Mouse (Mus musculus) kidney, embryonic 15.5 days (tissue): ENCODE measurements around the gene Gimap7. TPM values are rescaled to one million over a fixed set of nuclear protein-coding genes. Genes with fewer than 3 reads are reported as not detected.
A peak's percentile ranks its signal among the peaks of the same experiment; 100 is the strongest.

Source experiments
- ATAC-seq: fragments of 200-750 bp; cut with Nextera tagmentation; replicated peaks from 2 replicates; pipeline ENCODE4 v1.8.0; 2017; ENCODE audit warnings: moderate TSS enrichment; ENCODE audit not compliant: low FRiP score
- H3K27ac ChIP-seq: fragments of 300-500 bp; sonication (generic); 2 replicates; pipeline ENCODE4 v1.5.1; 2015; ENCODE audit warnings: mild to moderate bottlenecking, inconsistent platforms
- H3K27me3 ChIP-seq: fragments of 300-500 bp; sonication (generic); 2 replicates; pipeline ENCODE4 v1.6.1; 2015; ENCODE audit warnings: inconsistent platforms
- H3K36me3 ChIP-seq: fragments of 300-500 bp; sonication (generic); 2 replicates; pipeline ENCODE4 v1.6.1; 2015; ENCODE audit warnings: inconsistent platforms
- H3K4me1 ChIP-seq: fragments of 300-500 bp; sonication (generic); 2 replicates; pipeline ENCODE4 v1.6.1; 2015; ENCODE audit warnings: inconsistent platforms
- H3K4me2 ChIP-seq: fragments of 300-500 bp; sonication (generic); 2 replicates; pipeline ENCODE4 v1.6.1; 2015; ENCODE audit warnings: moderate library complexity, mild to moderate bottlenecking, inconsistent platforms
- H3K4me3 ChIP-seq: fragments of 300-500 bp; sonication (generic); replicated peaks from 2 replicates; pipeline ENCODE4 v1.5.1; 2015; ENCODE audit warnings: mild to moderate bottlenecking, inconsistent platforms
- H3K9ac ChIP-seq: fragments of 300-500 bp; sonication (generic); 2 replicates; pipeline ENCODE4 v1.6.1; 2015; ENCODE audit warnings: mild to moderate bottlenecking, inconsistent platforms
- H3K9me3 ChIP-seq: fragments of 300-500 bp; sonication (generic); replicated peaks from 2 replicates; pipeline ENCODE4 v1.6.1; 2016; ENCODE audit warnings: inconsistent platforms
- WGBS: fragments of 180-500 bp; shearing (Covaris S2); methylation state at CpG from one replicate; pipeline ENCODE4 v1.1.7; 2015; ENCODE audit warnings: mixed read lengths; 5-methylcytosine and 5-hydroxymethylcytosine counted together
- polyA plus RNA-seq: library from polyadenylated mRNA; unstranded; fragments of >200 nt; fragmentation: Nextera tagmentation; extraction: Ambion mirVana; gene quantifications from 2 replicates; pipeline ENCODE4 v1.2.1, GENCODE M21; 2015

The Gimap7 gene
- polyA plus RNA-seq, 1 experiment from 2014 or later, result not detected

- ATAC-seq, result no peak
- Histone ChIP-seq H3K27me3 (no peaks in the 10 kb centered on the region), H3K9me3 (no peaks in the 10 kb centered on the region), H3K9ac (no peak overlapping the region), H3K36me3 (no peaks in the 10 kb centered on the region), H3K4me1 (peaks cover 7% of the 10 kb centered on the region; the same call in 1 of the 2 replicates), H3K4me2 (no peak overlapping the region), H3K4me3 (no peak overlapping the region), H3K27ac (no peak overlapping the region)
- WGBS, result 83% methylated on average over 5 of the region's 5 CpGs
These were observed 9.3 kb downstream of the Gimap7 start for GRCm38 (mm10) chr6:48727761-48728160.

- no peak overlapping the region for H3K4me3 ChIP-seq
- H3K9me3 ChIP-seq, result no peaks in the 10 kb centered on the region
- no peak for ATAC-seq
- H3K4me1 ChIP-seq, result no peaks in the 10 kb centered on the region
- H3K27ac ChIP-seq, result no peak overlapping the region
- 44% methylated on average over 8 of the region's 8 CpGs for WGBS
- no peak overlapping the region for H3K4me2 ChIP-seq
- no peaks in the 10 kb centered on the region for H3K36me3 ChIP-seq
- H3K27me3 ChIP-seq, result no peaks in the 10 kb centered on the region
- no peak overlapping the region for H3K9ac ChIP-seq
These were observed 14.5 kb downstream of the Gimap7 start for GRCm38 (mm10) chr6:48732864-48733304.

- Histone ChIP-seq H3K9me3 (no peaks in the 10 kb centered on the region), H3K4me3 (no peak overlapping the region), H3K27me3 (no peaks in the 10 kb centered on the region), H3K4me1 (no peaks in the 10 kb centered on the region), H3K27ac (no peak overlapping the region), H3K4me2 (no peak overlapping the region), H3K36me3 (no peaks in the 10 kb centered on the region), H3K9ac (no peak overlapping the region)
- 87% methylated on average over 1 of the region's 1 CpGs for WGBS
- ATAC-seq, result no peak
These were observed 15.2 kb downstream of the Gimap7 start for GRCm38 (mm10) chr6:48733660-48734059.

DNA sequence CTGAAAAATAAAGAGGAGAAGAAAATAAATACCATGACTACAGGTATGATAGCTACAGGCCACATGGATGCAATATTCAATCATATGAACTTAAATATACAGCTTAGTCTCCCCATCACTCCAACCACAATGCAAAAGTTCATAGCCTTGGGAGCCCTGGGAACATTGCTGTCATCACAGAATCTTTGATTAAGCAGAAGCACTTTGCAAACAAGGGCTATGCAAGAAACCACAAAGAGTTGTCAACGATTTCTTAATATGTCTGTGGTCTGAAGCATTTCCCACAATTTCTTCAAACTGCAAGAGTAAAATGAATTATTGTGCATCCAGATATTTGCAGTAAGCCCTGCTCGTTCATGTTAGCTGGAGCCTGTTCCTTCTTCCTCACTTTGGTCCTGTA, 18.6 kb downstream of the Gimap7 start:
- H3K4me2 ChIP-seq, result no peak overlapping the region
- 82% methylated on average over 2 of the region's 2 CpGs for WGBS
- H3K4me1 ChIP-seq, result peaks cover 13% of the 10 kb centered on the region
- no peaks in the 10 kb centered on the region for H3K36me3 ChIP-seq
- H3K4me3 ChIP-seq, result no peak overlapping the region
- no peak overlapping the region for H3K27ac ChIP-seq
- no peak overlapping the region for H3K9ac ChIP-seq
- no peak for ATAC-seq
- peaks cover 12% of the 10 kb centered on the region for H3K27me3 ChIP-seq
- no peaks in the 10 kb centered on the region for H3K9me3 ChIP-seq

- Histone ChIP-seq H3K9ac (no peak overlapping the region), H3K27ac (no peak overlapping the region), H3K36me3 (no peaks in the 10 kb centered on the region), H3K4me3 (no peak overlapping the region), H3K4me1 (peaks cover 19% of the 10 kb centered on the region), H3K9me3 (no peaks in the 10 kb centered on the region), H3K4me2 (no peak overlapping the region), H3K27me3 (peaks cover 19% of the 10 kb centered on the region)
- WGBS, result 89% methylated on average over 5 of the region's 5 CpGs
- no peak for ATAC-seq
These were observed 19.3 kb downstream of the Gimap7 start for GRCm38 (mm10) chr6:48737688-48738087.

GRCm38 (mm10) chr6:48738961-48739779, 20.7 kb downstream of the Gimap7 start, which contains the start of gene Gimap1:
Gene Gimap1, plus strand, starts transcription at chr6:48739054.
- Histone ChIP-seq H3K4me3 (peak within 1 kb of the TSS; percentile 35), H3K9ac (no peak within 1 kb of the TSS), H3K9me3 (no peaks in the 10 kb centered on the region), H3K4me1 (peaks cover 24% of the 10 kb centered on the region), H3K36me3 (no peaks in the 10 kb centered on the region), H3K27me3 (peaks cover 28% of the 10 kb centered on the region), H3K27ac (peak within 1 kb of the TSS; percentile 69; the same call in 1 of the 2 replicates), H3K4me2 (peak within 1 kb of the TSS; percentile 86)
- ATAC-seq, result no peak
- WGBS, result 73% methylated on average over 15 of the region's 15 CpGs

DNA sequence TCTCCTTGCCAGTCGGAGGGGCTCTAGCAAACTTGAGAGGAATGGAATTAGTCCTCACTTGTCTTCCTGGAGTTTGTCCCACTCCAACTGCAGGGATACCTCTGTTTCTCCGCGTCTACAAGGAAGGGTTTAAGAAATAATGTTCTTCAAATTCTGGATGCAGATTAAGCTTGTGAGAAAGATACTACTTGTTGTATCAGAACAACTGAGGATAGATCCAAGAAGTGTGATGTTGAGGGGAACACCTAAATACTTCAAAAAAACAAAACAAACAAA, 21.3 kb downstream of the Gimap7 start:
- no peaks in the 10 kb centered on the region for H3K9me3 ChIP-seq
- H3K4me2 ChIP-seq, result peak overlapping the region; percentile 86
- no peaks in the 10 kb centered on the region for H3K36me3 ChIP-seq
- WGBS, result 82% methylated on average over 3 of the region's 3 CpGs
- peaks cover 32% of the 10 kb centered on the region for H3K27me3 ChIP-seq
- H3K4me3 ChIP-seq, result peak overlapping the region; percentile 1; the same call in 1 of the 2 replicates
- ATAC-seq, result no peak
- H3K27ac ChIP-seq, result 0 out of 2 replicates have a peak overlapping the region, but pooled peaks have one; percentile 69
- peaks cover 24% of the 10 kb centered on the region for H3K4me1 ChIP-seq
- H3K9ac ChIP-seq, result no peak overlapping the region

DNA sequence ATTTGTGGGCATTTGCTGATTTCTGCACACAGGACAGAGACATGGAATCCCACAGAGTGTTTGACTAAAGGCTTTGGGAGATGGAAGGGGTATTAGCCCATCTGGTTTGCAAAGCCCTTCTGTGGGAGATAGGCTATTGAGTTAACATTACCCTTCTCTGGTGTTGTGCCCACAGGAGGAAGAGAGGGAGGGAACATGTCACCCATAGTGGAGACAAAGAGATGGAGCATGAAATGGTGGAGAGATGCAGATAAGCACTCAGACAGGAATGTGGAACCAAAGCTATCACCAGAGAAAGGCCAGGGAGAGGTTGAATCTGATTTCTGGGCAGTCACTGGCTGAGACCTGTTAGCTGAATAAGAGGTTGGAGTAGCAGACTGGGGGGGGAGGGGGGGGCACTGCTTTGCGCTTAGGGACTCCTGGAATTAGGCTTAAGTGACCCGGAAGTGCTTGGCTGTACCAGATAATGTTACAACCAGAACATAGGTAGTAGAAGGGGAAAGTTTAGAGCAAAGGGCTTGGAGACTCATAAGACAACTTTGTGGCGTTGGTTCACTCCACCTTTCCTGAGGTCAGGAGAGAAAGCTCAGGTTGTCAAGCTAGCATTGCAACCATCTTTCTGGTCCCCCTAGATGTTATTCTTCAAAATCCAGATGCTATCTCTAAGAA, 22.2 kb downstream of the Gimap7 start:
- Histone ChIP-seq H3K4me1 (peaks cover 24% of the 10 kb centered on the region), H3K9me3 (no peaks in the 10 kb centered on the region), H3K4me2 (peak overlapping the region; percentile 86), H3K27me3 (peaks cover 35% of the 10 kb centered on the region), H3K9ac (no peak overlapping the region), H3K27ac (peak overlapping the region; percentile 69), H3K36me3 (no peaks in the 10 kb centered on the region), H3K4me3 (peak overlapping the region; percentile 1; the same call in 1 of the 2 replicates)
- 66% methylated on average over 3 of the region's 3 CpGs for WGBS
- no peak for ATAC-seq

GRCm38 (mm10) chr6:48741273-48741672, 22.9 kb downstream of the Gimap7 start:
- 22% methylated on average over 3 of the region's 3 CpGs for WGBS
- Histone ChIP-seq H3K9ac (no peak overlapping the region), H3K36me3 (no peaks in the 10 kb centered on the region), H3K27ac (peak overlapping the region; percentile 69), H3K9me3 (no peaks in the 10 kb centered on the region), H3K4me3 (no peak overlapping the region), H3K4me2 (peak overlapping the region; percentile 86), H3K4me1 (peaks cover 24% of the 10 kb centered on the region), H3K27me3 (peaks cover 39% of the 10 kb centered on the region)
- peak; percentile 49 for ATAC-seq

DNA sequence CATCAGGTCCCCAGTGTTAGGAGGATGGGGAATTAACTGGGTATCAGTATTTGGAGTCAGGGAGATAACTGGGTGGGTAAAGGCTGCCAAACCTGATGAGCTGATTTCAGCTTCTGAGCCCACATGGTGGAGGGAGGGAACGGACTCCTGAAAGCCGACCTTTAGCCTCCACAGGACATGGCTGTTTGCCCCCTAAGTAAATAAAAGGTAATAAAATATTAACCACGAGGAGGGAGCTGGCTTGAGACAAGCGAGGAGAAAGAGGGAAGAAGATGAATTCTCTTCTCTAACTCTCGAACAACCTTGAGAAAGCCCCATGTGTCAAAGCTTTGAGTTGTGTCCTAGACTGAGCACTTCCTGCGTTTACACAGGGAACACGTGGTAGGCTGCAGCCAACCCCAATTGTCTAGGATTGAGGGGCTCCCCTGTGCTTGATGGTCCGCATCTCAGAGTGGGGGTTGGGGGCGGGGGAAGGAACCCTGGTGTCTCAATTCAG, 23.3 kb downstream of the Gimap7 start:
- no peaks in the 10 kb centered on the region for H3K9me3 ChIP-seq
- ATAC-seq, result peak; percentile 55
- peaks cover 39% of the 10 kb centered on the region for H3K27me3 ChIP-seq
- peak overlapping the region; percentile 51 for H3K4me3 ChIP-seq
- peaks cover 24% of the 10 kb centered on the region for H3K4me1 ChIP-seq
- H3K36me3 ChIP-seq, result no peaks in the 10 kb centered on the region
- H3K4me2 ChIP-seq, result peak overlapping the region; percentile 86
- no peak overlapping the region for H3K9ac ChIP-seq
- H3K27ac ChIP-seq, result peak overlapping the region; percentile 69
- WGBS, result 11% methylated on average over 9 of the region's 9 CpGs

GRCm38 (mm10) chr6:48742422-48743351, 24.3 kb downstream of the Gimap7 start:
- H3K9ac ChIP-seq, result peak overlapping the region; percentile 47
- peak; percentile 68 for ATAC-seq
- peak overlapping the region; percentile 51 for H3K4me3 ChIP-seq
- H3K36me3 ChIP-seq, result no peaks in the 10 kb centered on the region
- WGBS, result 5% methylated on average over 52 of the region's 52 CpGs
- peaks cover 39% of the 10 kb centered on the region for H3K27me3 ChIP-seq
- peaks cover 24% of the 10 kb centered on the region for H3K4me1 ChIP-seq
- H3K4me2 ChIP-seq, result peak overlapping the region; percentile 86
- H3K27ac ChIP-seq, result peak overlapping the region; percentile 69
- no peaks in the 10 kb centered on the region for H3K9me3 ChIP-seq
